In genomic region chr9:14912037-14912436, GRCm38 (mm10) we compare ENCODE assay signal across 27 mouse cellular contexts. TPM values are rescaled to one million over a fixed set of nuclear protein-coding genes. Genes with fewer than 3 reads are reported as not detected.
"Had no signal": no experiment of that assay in that cellular context is flagged by ENCODE, and none has a peak within 500 bp of the region (broad histone marks: within the 10 kb centered on the region; RNA-seq: fewer than 3 reads in every experiment).

No protein-coding gene starts in this region.

- DNase-seq: left cerebral cortex, postnatal 4 days; liver; liver, embryonic 13.5 days; liver, postnatal 0 days; lung, adult 18-20 months; lung, adult 2 months; lung, embryonic 14.5 days; lung, postnatal 10 days; lung, postnatal 14 days; lung, postnatal 36 days; lung, postnatal 4 days; midbrain, embryonic 14.5 days had no signal

- ATAC-seq: liver, embryonic 12.5 days; liver, postnatal 0 days; lung, postnatal 0 days; midbrain, embryonic 13.5 days; midbrain, embryonic 15.5 days; midbrain, embryonic 16.5 days had no signal

RNA-seq across cellular contexts. Expression of gene Izumo1r, which starts 8.3 kb away (rescaled TPM):
- total RNA-seq: left cerebral cortex, postnatal 10 days; left cerebral cortex, postnatal 14 days; left cerebral cortex, postnatal 25 days; left cerebral cortex, postnatal 36 days; left cerebral cortex, postnatal 4 days; liver, adult 2 months; megakaryocyte progenitor cell, adult 5-6 weeks; midbrain, postnatal 0 days; monocyte, adult 5-6 weeks had no signal

RNA-seq across cellular contexts. Expression of gene Gpr83, which starts 52.0 kb away (rescaled TPM):
- total RNA-seq: liver, adult 2 months; megakaryocyte progenitor cell, adult 5-6 weeks; megakaryocyte, adult 5-6 weeks; megakaryocyte-erythroid progenitor cell, adult 5-6 weeks; monocyte, adult 5-6 weeks had no signal
